Mouse (Mus musculus): ENCODE measurements around the gene Tor2a.

DNA sequence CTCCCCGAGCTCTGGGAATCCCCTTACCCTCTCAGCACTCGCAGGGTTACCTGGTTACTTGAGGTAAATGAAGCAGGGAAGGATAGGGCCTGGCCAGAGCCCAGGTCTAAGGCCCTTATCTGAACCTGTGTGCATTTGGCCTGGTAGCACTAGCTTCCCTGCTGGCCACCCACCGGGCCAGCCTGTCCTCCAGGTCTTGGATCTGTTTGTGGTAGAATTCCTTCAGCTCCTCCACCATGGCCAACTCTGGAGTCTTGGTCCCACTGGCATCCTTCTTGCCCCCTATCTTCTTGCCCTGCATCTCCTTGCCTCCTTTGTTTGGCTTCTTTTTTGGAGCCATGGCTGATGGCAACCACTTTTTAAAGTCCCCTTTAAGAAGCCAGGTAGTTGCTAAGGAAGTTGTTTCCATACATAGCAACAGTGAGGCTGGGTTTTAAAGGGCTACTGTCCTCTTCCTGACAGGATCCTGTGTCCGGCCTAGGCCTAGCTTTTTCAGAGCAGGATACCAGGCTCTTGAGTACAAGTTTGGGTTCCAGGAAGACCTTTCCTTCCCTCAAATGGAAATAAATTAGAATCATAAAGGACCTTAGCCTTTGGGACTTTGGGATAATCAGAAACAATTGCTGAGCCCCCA lies 27.1 kb downstream of the Tor2a start, which contains the start of gene Cfap157:
- TF ChIP-seq CTCF (IDR thresholded peaks at IDR 0.05; ENCODE audit: borderline replicate concordance, insufficient read depth, low read length) (no peak), POLR2A (IDR thresholded peaks at IDR 0.05; ENCODE audit: low read depth, low read length) (no peak; the same call in 1 of the 2 replicates)

All from embryonic fibroblast, embryonic 13.5 days (primary cell).